Mouse (Mus musculus) macrophage (primary cell): Measurements from ENCODE around the gene Sorl1. TPM values are rescaled to one million over a fixed set of nuclear protein-coding genes. Genes with fewer than 3 reads are reported as not detected.

Source experiments
- H3K27ac ChIP-seq: fragments of 350-480 bp; formaldehyde crosslinking; 2 replicates; pipeline ENCODE4 v1.9.0; 2021
- H3K36me3 ChIP-seq: fragments of 350-480 bp; formaldehyde crosslinking; 2 replicates; pipeline ENCODE4 v1.9.0; 2021; ENCODE audit errors: inconsistent target
- H3K4me3 ChIP-seq: fragments of 350-480 bp; formaldehyde crosslinking; 2 replicates; pipeline ENCODE4 v1.9.0; 2021; ENCODE audit errors: inconsistent target
- H3K79me2 ChIP-seq: fragments of 350-480 bp; formaldehyde crosslinking; 2 replicates; pipeline ENCODE4 v1.9.0; 2021; ENCODE audit errors: inconsistent target
- whole genome bisulfite sequencing: methylation state at CpG from one replicate; pipeline ENCODE4 v1.1.7; 2026; ENCODE audit warnings: inconsistent platforms; ENCODE audit not compliant: missing documents; 5-methylcytosine and 5-hydroxymethylcytosine counted together
- polyA plus RNA-seq: library from polyadenylated mRNA; stranded (reverse); fragments of 250-400 nt; gene quantifications from 3 replicates; pipeline ENCODE4 v1.2.4, GENCODE M21; 2018; ENCODE audit warnings: inconsistent platforms

Gene Sorl1
- polyA plus RNA-seq, 1 experiment from 2014 or later: 23.6 TPM

- no peak overlapping the region for H3K27ac ChIP-seq
- peaks cover 52% of the 10 kb centered on the region; the same call in 1 of the 2 replicates for H3K36me3 ChIP-seq
- H3K4me3 ChIP-seq: no peak overlapping the region
- no peaks in the 10 kb centered on the region for H3K79me2 ChIP-seq
- 95% methylated on average over 8 of the region's 8 CpGs for WGBS
Observed at GRCm38 (mm10) chr9:42043934-42044333, 80.2 kb downstream of the Sorl1 start.

GRCm38 (mm10) chr9:42039000-42039992 lies 84.8 kb downstream of the Sorl1 start:
- peaks cover 41% of the 10 kb centered on the region; the same call in 1 of the 2 replicates for H3K36me3 ChIP-seq
- H3K4me3 ChIP-seq: no peak overlapping the region
- 81% methylated on average over 18 of the region's 18 CpGs for WGBS
- H3K27ac ChIP-seq: no peak overlapping the region
- H3K79me2 ChIP-seq: no peaks in the 10 kb centered on the region

- 93% methylated on average over 11 of the region's 11 CpGs for WGBS
- no peak overlapping the region for H3K4me3 ChIP-seq
- H3K27ac ChIP-seq: no peak overlapping the region
- peaks cover 35% of the 10 kb centered on the region; the same call in 1 of the 2 replicates for H3K36me3 ChIP-seq
- no peaks in the 10 kb centered on the region for H3K79me2 ChIP-seq
Observed at GRCm38 (mm10) chr9:42036885-42037284, 87.2 kb downstream of the Sorl1 start.

- Histone ChIP-seq H3K27ac (no peak overlapping the region), H3K79me2 (no peaks in the 10 kb centered on the region), H3K4me3 (no peak overlapping the region), H3K36me3 (peaks cover 39% of the 10 kb centered on the region; the same call in 1 of the 2 replicates)
- WGBS: 51% methylated on average over 5 of the region's 5 CpGs
Observed at GRCm38 (mm10) chr9:42035995-42036394, 88.1 kb downstream of the Sorl1 start.

- H3K79me2 ChIP-seq: no peaks in the 10 kb centered on the region
- H3K36me3 ChIP-seq: peaks cover 40% of the 10 kb centered on the region; the same call in 1 of the 2 replicates
- no peak overlapping the region for H3K27ac ChIP-seq
- no peak overlapping the region for H3K4me3 ChIP-seq
- 80% methylated on average over 12 of the region's 12 CpGs for WGBS
Observed at GRCm38 (mm10) chr9:42035213-42035765, 88.8 kb downstream of the Sorl1 start.

GRCm38 (mm10) chr9:42034116-42034520 lies 90.0 kb downstream of the Sorl1 start:
- Histone ChIP-seq H3K79me2 (no peaks in the 10 kb centered on the region), H3K4me3 (no peak overlapping the region), H3K27ac (no peak overlapping the region), H3K36me3 (peaks cover 40% of the 10 kb centered on the region; the same call in 1 of the 2 replicates)
- 24% methylated on average over 9 of the region's 9 CpGs for WGBS

GRCm38 (mm10) chr9:42033291-42034115 lies 90.6 kb downstream of the Sorl1 start:
- H3K36me3 ChIP-seq: peaks cover 42% of the 10 kb centered on the region; the same call in 1 of the 2 replicates
- H3K4me3 ChIP-seq: no peak overlapping the region
- 86% methylated on average over 18 of the region's 19 CpGs for WGBS
- H3K79me2 ChIP-seq: no peaks in the 10 kb centered on the region
- no peak overlapping the region for H3K27ac ChIP-seq

GRCm38 (mm10) chr9:42032419-42032818 lies 91.7 kb downstream of the Sorl1 start:
- H3K36me3 ChIP-seq: peaks cover 47% of the 10 kb centered on the region; the same call in 1 of the 2 replicates
- H3K79me2 ChIP-seq: no peaks in the 10 kb centered on the region
- no peak overlapping the region for H3K27ac ChIP-seq
- H3K4me3 ChIP-seq: no peak overlapping the region
- 90% methylated on average over 9 of the region's 9 CpGs for WGBS

GRCm38 (mm10) chr9:42028807-42029206 lies 95.3 kb downstream of the Sorl1 start:
- Histone ChIP-seq H3K4me3 (no peak overlapping the region), H3K36me3 (peaks cover 42% of the 10 kb centered on the region), H3K79me2 (no peaks in the 10 kb centered on the region), H3K27ac (no peak overlapping the region)
- 30% methylated on average over 4 of the region's 4 CpGs for WGBS

- Histone ChIP-seq H3K36me3 (peaks cover 46% of the 10 kb centered on the region), H3K27ac (no peak overlapping the region), H3K4me3 (no peak overlapping the region), H3K79me2 (no peaks in the 10 kb centered on the region)
- WGBS: 96% methylated on average over 9 of the region's 9 CpGs
Observed at GRCm38 (mm10) chr9:42024257-42024656, 99.8 kb downstream of the Sorl1 start.

GRCm38 (mm10) chr9:42023383-42023782 lies 100.7 kb downstream of the Sorl1 start:
- Histone ChIP-seq H3K27ac (no peak overlapping the region), H3K79me2 (no peaks in the 10 kb centered on the region), H3K36me3 (peaks cover 51% of the 10 kb centered on the region), H3K4me3 (no peak overlapping the region)
- WGBS: 100% methylated on average over 3 of the region's 3 CpGs

- 80% methylated on average over 12 of the region's 12 CpGs for WGBS
- Histone ChIP-seq H3K36me3 (peaks cover 57% of the 10 kb centered on the region), H3K79me2 (no peaks in the 10 kb centered on the region), H3K4me3 (no peak overlapping the region), H3K27ac (no peak overlapping the region)
Observed at GRCm38 (mm10) chr9:42022318-42022717, 101.8 kb downstream of the Sorl1 start.

GRCm38 (mm10) chr9:42019308-42020031 lies 104.6 kb downstream of the Sorl1 start:
- WGBS: over 99% methylated on average over 7 of the region's 7 CpGs
- Histone ChIP-seq H3K79me2 (no peaks in the 10 kb centered on the region), H3K27ac (no peak overlapping the region), H3K36me3 (peaks cover 80% of the 10 kb centered on the region), H3K4me3 (no peak overlapping the region)

GRCm38 (mm10) chr9:42008501-42008900 lies 115.6 kb downstream of the Sorl1 start:
- Histone ChIP-seq H3K27ac (no peak overlapping the region), H3K79me2 (no peaks in the 10 kb centered on the region), H3K36me3 (peaks cover 30% of the 10 kb centered on the region; the same call in 1 of the 2 replicates), H3K4me3 (no peak overlapping the region)
- 91% methylated on average over 5 of the region's 5 CpGs for WGBS
